Mouse (Mus musculus): ENCODE measurements around the gene Ubxn6. TPM values are rescaled to one million over a fixed set of nuclear protein-coding genes. Genes with fewer than 3 reads are reported as not detected.

Ubxn6 gene
- total RNA-seq, 4 experiments from 2014 or later, result 86.2 to 97.2 (median 91.5) TPM

GRCm38 (mm10) chr17:56055945-56056678, 18.7 kb downstream of the Ubxn6 start:
- no peak for DNase-seq (ENCODE audit: low spot score in 2 of 2)

GRCm38 (mm10) chr17:56054938-56055337, 19.9 kb downstream of the Ubxn6 start:
- no peak for DNase-seq (ENCODE audit: low spot score in 2 of 2)

- DNase-seq (ENCODE audit: low spot score in 2 of 2), result no peak
Measured at GRCm38 (mm10) chr17:56051369-56051768, 23.5 kb downstream of the Ubxn6 start.

DNA sequence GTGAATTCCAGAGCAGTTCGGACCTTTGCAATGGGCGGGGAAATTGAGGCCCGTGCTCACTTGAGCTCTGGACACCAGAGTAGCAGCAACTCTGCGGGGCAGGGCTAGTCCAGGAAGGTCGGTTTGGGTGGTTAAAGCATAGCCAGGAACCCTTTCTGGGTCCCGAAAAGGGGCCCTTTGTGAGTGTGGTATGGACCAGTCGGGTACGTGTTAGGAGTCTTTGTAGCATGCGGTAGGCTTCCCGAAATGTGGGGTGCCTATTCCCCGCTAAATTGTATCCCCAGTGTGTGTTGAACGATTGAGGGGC, 34.0 kb downstream of the Ubxn6 start:
- no peak for DNase-seq (ENCODE audit: low spot score in 2 of 2)

- DNase-seq (ENCODE audit: low spot score in 2 of 2), result peak; percentile 87 to 98
Measured at GRCm38 (mm10) chr17:56040030-56040856, 34.6 kb downstream of the Ubxn6 start, which contains the start of gene Chaf1a. Gene Chaf1a (plus strand): TSS chr17:56040439.

- DNase-seq (ENCODE audit: low spot score in 2 of 2), result no peak
Measured at GRCm38 (mm10) chr17:56039345-56039744, 35.5 kb downstream of the Ubxn6 start.

DNA sequence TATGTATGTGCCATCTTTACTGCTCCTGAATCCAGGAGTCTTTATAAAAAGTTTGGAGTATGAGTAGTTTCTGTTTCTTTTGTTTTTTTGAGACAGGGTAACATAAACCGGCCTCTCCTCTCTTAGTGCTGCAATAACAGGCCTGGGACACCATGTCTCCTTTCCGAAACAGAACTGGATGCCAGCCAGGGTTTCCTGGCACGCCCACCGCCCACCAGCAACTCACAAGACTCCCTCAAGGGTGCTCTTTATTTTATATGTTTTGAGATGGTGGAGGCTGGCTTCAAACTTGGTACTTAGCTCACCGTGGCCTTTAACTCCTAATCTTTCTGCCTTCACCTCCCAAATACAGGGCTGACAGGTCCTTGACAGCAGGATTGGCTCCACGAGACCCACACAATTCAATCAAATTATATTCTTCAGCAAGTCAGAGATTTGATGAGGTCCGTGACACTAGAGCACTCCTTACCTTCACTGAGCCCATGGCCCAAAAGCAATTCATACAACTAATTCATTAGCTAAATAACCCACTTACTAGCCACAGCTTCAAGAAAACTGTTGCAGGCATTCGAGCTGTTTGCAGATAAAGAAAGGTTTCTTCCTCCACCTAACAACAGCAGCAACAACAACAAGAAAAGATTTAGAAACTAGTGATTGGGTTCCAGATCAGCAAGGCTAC, 36.1 kb downstream of the Ubxn6 start:
- no peak for DNase-seq (ENCODE audit: low spot score in 2 of 2)

DNA sequence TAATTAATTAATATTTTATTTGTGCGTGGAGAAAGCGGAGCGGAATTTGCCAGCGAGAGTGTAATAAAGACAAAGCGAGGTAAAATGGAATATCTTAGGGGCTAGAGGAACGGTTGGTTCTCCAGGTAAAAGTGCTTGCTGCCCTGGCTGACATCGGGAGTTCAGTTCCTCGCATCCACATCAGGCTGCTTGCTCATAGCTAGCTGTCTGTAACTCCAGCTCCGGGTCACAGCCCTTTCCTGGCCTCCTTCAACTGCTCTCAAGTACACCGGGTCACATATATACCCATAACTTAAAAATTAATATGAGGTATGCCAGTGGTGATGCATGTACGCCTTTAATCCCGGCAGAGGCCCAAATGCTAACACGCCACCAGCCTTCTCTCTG, 37.9 kb downstream of the Ubxn6 start:
- DNase-seq (ENCODE audit: low spot score in 2 of 2), result no peak

- peak; percentile 98 for DNase-seq (ENCODE audit: low spot score in 2 of 2)
Measured at GRCm38 (mm10) chr17:56036176-56036900, 38.5 kb downstream of the Ubxn6 start, which contains the start of gene Sh3gl1. Gene Sh3gl1 (minus strand): TSS chr17:56036635.

DNA sequence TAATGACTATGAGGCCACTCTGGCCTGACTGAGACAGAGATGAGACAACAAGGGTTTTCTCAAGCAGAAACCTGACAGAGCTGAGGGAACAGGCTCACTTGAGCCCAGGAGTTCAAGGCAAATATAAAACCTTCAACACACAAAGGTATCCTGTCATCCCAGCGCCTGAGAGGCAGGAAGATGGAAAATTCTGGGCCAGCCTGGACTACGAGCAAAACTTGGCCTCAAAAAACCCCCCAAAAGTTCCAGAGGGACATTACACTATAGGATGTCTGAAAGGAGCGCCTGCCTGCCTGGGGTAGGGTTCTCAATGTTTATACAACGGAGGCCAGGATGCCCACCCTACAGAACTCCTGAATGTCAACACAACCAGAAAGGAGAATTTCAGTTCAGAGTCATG, 39.6 kb downstream of the Ubxn6 start:
- DNase-seq (ENCODE audit: low spot score in 2 of 2), result no peak

GRCm38 (mm10) chr17:56034726-56035100, 40.1 kb downstream of the Ubxn6 start:
- DNase-seq (ENCODE audit: low spot score in 2 of 2), result no peak

DNA sequence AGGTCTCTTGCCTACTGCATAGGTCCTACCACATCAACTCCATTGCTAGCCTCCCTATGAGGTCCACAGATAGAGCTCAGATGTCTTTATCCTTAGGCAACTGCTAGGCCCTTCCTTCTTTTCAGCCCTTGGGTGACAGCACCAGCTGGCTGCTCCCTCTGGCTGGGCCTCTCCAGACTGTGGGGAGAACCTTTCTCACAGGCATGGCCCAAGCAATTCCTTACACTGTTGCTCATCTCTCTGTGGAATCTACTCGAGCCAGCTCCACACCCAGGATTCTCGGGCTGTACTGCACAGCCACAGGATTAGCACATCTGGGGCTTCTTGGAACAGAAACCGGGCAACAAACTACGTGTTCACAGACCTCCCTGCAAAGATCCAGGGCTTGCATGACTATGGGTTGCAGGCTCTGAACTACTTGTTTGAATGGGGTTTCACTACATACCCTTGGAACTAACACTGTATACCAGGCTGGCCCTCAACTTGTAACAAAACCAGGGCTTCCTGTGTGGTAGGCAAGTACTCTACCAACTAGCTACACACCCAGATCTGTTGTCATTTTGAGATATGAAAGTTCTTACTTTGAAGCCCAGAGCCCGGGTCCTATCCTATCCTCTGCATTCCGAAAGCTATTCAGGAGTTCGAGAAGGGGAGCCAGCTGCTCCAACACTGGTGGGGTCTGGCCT, 40.6 kb downstream of the Ubxn6 start:
- DNase-seq (ENCODE audit: low spot score in 2 of 2), result no peak

GRCm38 (mm10) chr17:56032831-56033230, 42.0 kb downstream of the Ubxn6 start:
- no peak for DNase-seq (ENCODE audit: low spot score in 2 of 2)

DNA sequence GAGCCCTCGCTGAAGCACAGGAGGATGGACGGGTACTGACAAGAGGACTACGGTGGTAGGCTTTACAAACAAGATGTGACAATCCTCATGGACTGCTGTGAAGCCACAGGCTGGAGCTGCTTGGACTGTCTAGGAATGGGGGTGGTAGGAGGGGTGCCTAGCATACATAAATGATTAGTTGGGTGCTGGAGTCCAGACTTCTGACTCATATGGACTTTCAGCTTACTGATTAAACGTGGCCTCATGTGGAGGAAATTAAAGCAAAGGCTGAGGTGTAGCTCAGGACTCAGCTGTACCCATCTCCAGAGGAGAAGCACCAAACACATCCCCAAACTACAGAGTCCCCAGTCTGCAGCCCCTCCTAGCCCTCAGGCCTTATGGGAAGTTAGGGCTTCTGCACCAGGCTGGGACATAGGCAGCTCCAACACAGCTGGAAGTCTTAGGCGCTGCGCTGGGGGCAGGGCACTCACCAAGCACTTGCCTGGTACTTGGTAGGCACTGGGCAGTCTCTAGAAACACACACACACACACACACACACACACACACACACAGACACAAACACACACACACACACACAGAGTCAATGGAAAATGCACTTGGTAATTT, 42.6 kb downstream of the Ubxn6 start:
- DNase-seq (ENCODE audit: low spot score in 2 of 2), result no peak

GRCm38 (mm10) chr17:56031431-56031830, 43.4 kb downstream of the Ubxn6 start:
- DNase-seq (ENCODE audit: low spot score in 2 of 2), result no peak

DNA sequence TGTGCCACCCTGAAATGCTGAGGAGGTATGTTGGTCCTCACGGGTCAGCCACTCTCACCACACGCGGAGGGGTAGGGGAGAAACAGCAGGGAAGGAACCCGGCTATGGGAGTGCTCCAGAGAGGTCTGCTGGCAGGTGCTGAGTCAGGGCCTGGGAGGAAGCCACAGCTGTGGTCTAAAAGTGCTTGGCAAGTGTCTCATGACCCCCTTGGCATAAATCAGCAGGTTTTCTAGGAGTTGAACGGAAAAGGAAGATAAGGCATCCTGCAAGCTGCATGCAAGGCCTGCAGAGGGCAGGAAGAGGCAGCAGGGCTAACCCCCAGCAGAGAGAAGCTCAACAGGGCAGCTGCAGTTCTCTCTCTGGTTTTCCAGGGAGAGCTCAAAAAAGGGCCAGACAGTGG, 43.9 kb downstream of the Ubxn6 start:
- DNase-seq (ENCODE audit: low spot score in 2 of 2), result peak in 1 of 2 experiments; percentile 20

- DNase-seq (ENCODE audit: low spot score in 2 of 2), result no peak
Measured at GRCm38 (mm10) chr17:56030238-56030870, 44.5 kb downstream of the Ubxn6 start.

DNA sequence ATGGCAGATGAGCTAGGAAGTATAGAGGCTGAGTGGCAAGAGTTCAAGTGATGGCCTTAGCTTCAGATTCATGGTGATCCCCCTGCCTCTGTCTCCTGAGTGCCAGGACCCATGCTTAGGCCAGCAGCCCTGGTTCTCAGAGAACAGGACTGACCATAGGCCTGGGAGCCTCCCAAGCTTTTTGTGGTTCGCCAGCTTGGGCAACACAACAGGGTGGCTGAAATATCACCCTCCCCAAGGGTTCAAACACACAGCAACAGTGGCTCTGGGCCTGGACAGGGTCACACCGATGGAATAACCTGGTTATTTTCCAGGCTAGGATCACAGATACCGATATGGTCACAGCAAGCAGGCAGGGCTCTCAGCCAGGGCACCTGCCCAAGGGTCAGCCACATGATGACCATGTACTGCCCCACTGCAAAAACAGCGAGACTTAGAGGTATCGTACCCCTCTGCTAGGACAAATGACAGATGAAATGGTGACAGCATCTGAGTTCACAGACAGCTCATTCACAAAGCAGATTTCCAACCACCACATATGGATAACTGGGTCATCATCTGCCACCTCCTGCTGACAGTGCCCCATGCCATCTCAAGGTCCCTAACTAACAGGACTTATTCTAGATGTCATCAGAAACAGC, 46.9 kb downstream of the Ubxn6 start:
- no peak for DNase-seq (ENCODE audit: low spot score in 2 of 2)

DNA sequence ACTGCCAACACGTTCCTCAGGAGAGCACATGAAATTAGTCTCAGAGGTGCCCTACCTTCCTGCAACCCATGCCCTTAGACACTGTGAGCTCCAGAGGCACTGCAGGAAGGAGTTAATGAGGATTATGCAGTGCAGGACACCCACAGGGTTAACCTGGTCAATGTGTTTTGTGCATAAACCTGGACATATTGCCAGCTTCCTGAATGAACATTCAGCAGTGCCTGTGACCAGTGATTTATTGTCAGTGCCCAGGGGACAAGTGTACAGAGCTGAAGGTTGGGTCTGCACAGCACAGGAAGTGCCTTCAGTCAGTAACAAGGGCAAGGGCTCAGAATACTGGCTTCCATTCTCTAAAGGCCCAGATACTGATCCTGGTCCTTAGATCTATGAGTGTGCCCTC, 47.9 kb downstream of the Ubxn6 start:
- DNase-seq (ENCODE audit: low spot score in 2 of 2), result no peak

DNA sequence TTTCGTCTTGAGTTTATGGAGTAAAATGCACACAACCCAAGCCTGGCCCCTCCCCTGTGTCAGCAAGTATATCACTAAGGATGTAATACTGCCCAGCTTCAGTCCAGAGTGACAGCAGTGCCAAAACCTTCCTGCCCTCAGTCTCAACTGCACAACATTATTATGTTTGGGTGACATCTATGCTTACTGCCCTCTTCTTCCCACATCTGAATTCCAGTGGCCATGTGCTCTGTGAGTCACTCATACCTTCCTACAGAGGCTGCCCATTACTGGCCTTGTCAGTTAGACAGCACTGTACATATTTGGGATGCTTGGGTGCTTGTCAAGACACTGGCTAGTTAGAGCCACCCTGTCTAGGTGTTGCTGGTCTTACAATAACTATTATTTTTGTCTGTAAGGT, 48.5 kb downstream of the Ubxn6 start:
- DNase-seq (ENCODE audit: low spot score in 2 of 2), result no peak

All from left cerebral cortex, adult 8-10 months (tissue).